Mouse (Mus musculus): ENCODE data around the gene Vcam1. TPM values are rescaled to one million over a fixed set of nuclear protein-coding genes. Genes with fewer than 3 reads are reported as not detected.

Gene Vcam1
- 17.9 TPM for polyA plus RNA-seq (2014; fragmentation: Illumina TruSeq; extraction: RNeasy Lipid Tissue Mini Kit (QIAGEN cat#74804); ENCODE audit: low read depth, low replicate concordance)

DNA sequence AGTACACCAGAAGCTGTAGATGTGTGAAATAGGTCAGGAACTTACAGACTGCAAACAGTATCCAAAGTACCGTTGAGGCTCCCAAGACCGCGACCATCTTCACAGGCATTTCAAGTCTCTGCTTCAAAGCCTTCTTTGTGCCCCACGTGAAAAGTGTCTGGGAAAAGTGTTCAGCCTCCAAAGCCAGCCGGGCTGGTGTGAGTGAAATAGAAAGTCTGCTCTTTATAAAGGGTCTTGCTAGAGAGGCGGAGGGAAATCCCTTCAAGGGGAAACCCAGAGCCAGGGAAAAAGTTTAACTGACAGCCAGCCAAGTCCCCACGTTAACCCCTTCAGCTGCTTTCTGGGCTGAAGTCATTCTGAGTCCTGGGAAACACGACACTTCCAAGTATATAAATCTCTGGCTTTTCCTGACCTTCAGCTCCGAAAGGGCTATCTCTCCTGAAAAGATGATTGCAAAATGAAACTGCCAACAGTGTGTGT, at the start of gene Vcam1:
Vcam1 (minus strand) TSS at position 430 of the 480 bp plus-strand sequence.

Other genes with a start within 250 kb of the Vcam1 start
- gene Dph5, start 241.9 kb downstream of the Vcam1 start, polyA plus RNA-seq (2014; fragmentation: Illumina TruSeq; extraction: RNeasy Lipid Tissue Mini Kit (QIAGEN cat#74804); ENCODE audit: low read depth, low replicate concordance): 9.1 TPM
- 7.3 TPM for gene Slc30a7, start 122.3 kb downstream of the Vcam1 start, polyA plus RNA-seq (2014; fragmentation: Illumina TruSeq; extraction: RNeasy Lipid Tissue Mini Kit (QIAGEN cat#74804); ENCODE audit: low read depth, low replicate concordance)
- gene Extl2, start 122.2 kb downstream of the Vcam1 start, polyA plus RNA-seq (2014; fragmentation: Illumina TruSeq; extraction: RNeasy Lipid Tissue Mini Kit (QIAGEN cat#74804); ENCODE audit: low read depth, low replicate concordance): 10.4 TPM
- not detected for gene Gpr88, start 123.8 kb upstream of the Vcam1 start, polyA plus RNA-seq (2014; fragmentation: Illumina TruSeq; extraction: RNeasy Lipid Tissue Mini Kit (QIAGEN cat#74804); ENCODE audit: low read depth, low replicate concordance)